Mouse (Mus musculus): ENCODE results near the gene Sox5. TPM values are rescaled to one million over a fixed set of nuclear protein-coding genes. Genes with fewer than 3 reads are reported as not detected.

Gene Sox5
- polyA plus RNA-seq, 1 experiment from 2014 or later = 4.2 TPM

- H3K9me3 ChIP-seq (replicated peaks) = no peaks in the 10 kb centered on the region
- H3K4me3 ChIP-seq (replicated peaks) = no peak overlapping the region
- no peak overlapping the region for H3K4me2 ChIP-seq
- no peaks in the 10 kb centered on the region for H3K36me3 ChIP-seq (replicated peaks)
- H3K27ac ChIP-seq (replicated peaks) = no peak overlapping the region
- WGBS (ENCODE audit: insufficient replicate concordance) = 49% methylated on average over 7 of the region's 7 CpGs
- H3K4me1 ChIP-seq (replicated peaks) = peaks cover under 1% of the 10 kb centered on the region; the same call in 1 of the 2 replicates
- H3K27me3 ChIP-seq = no peaks in the 10 kb centered on the region
- no peak for ATAC-seq (ENCODE audit: insufficient read depth)
- no peak overlapping the region for H3K9ac ChIP-seq
Observed at GRCm38 (mm10) chr6:144750197-144750596, 31.6 kb downstream of the Sox5 start.

GRCm38 (mm10) chr6:144746436-144746835 lies 35.3 kb downstream of the Sox5 start:
- no peak overlapping the region for H3K4me2 ChIP-seq
- no peak for ATAC-seq (ENCODE audit: insufficient read depth)
- H3K9me3 ChIP-seq (replicated peaks) = no peaks in the 10 kb centered on the region
- no peak overlapping the region for H3K9ac ChIP-seq
- no peak overlapping the region for H3K27ac ChIP-seq (replicated peaks)
- H3K27me3 ChIP-seq = no peaks in the 10 kb centered on the region
- 74% methylated on average over 10 of the region's 10 CpGs for WGBS (ENCODE audit: insufficient replicate concordance)
- H3K4me1 ChIP-seq (replicated peaks) = no peaks in the 10 kb centered on the region
- no peak overlapping the region for H3K4me3 ChIP-seq (replicated peaks)
- H3K36me3 ChIP-seq (replicated peaks) = no peaks in the 10 kb centered on the region

- Histone ChIP-seq H3K9me3 (replicated peaks) (no peaks in the 10 kb centered on the region), H3K27ac (replicated peaks) (no peak overlapping the region), H3K36me3 (replicated peaks) (no peaks in the 10 kb centered on the region), H3K27me3 (no peaks in the 10 kb centered on the region), H3K4me3 (replicated peaks) (no peak overlapping the region), H3K9ac (no peak overlapping the region), H3K4me2 (no peak overlapping the region), H3K4me1 (replicated peaks) (no peaks in the 10 kb centered on the region)
- WGBS (ENCODE audit: insufficient replicate concordance) = 28% methylated on average over 3 of the region's 3 CpGs
- no peak for ATAC-seq (ENCODE audit: insufficient read depth)
Observed at GRCm38 (mm10) chr6:144742559-144742958, 39.2 kb downstream of the Sox5 start.

- Histone ChIP-seq H3K4me1 (replicated peaks) (no peaks in the 10 kb centered on the region), H3K9me3 (replicated peaks) (no peaks in the 10 kb centered on the region), H3K9ac (no peak overlapping the region), H3K4me3 (replicated peaks) (no peak overlapping the region), H3K4me2 (no peak overlapping the region), H3K36me3 (replicated peaks) (no peaks in the 10 kb centered on the region), H3K27me3 (no peaks in the 10 kb centered on the region), H3K27ac (replicated peaks) (no peak overlapping the region)
- 44% methylated on average over 3 of the region's 3 CpGs for WGBS (ENCODE audit: insufficient replicate concordance)
- ATAC-seq (ENCODE audit: insufficient read depth) = peak; percentile 34
Observed at GRCm38 (mm10) chr6:144741080-144741655, 40.6 kb downstream of the Sox5 start.

- no peak overlapping the region for H3K4me3 ChIP-seq (replicated peaks)
- H3K4me1 ChIP-seq (replicated peaks) = no peaks in the 10 kb centered on the region
- no peak for ATAC-seq (ENCODE audit: insufficient read depth)
- no peaks in the 10 kb centered on the region for H3K36me3 ChIP-seq (replicated peaks)
- H3K9ac ChIP-seq = no peak overlapping the region
- H3K4me2 ChIP-seq = no peak overlapping the region
- no peaks in the 10 kb centered on the region for H3K9me3 ChIP-seq (replicated peaks)
- 36% methylated on average over 3 of the region's 3 CpGs for WGBS (ENCODE audit: insufficient replicate concordance)
- H3K27ac ChIP-seq (replicated peaks) = no peak overlapping the region
- H3K27me3 ChIP-seq = no peaks in the 10 kb centered on the region
Observed at GRCm38 (mm10) chr6:144740343-144740742, 41.4 kb downstream of the Sox5 start.

- H3K36me3 ChIP-seq (replicated peaks) = no peaks in the 10 kb centered on the region
- 61% methylated on average over 2 of the region's 2 CpGs for WGBS (ENCODE audit: insufficient replicate concordance)
- no peaks in the 10 kb centered on the region for H3K27me3 ChIP-seq
- ATAC-seq (ENCODE audit: insufficient read depth) = no peak
- H3K9ac ChIP-seq = no peak overlapping the region
- H3K9me3 ChIP-seq (replicated peaks) = no peaks in the 10 kb centered on the region
- no peak overlapping the region for H3K27ac ChIP-seq (replicated peaks)
- no peak overlapping the region for H3K4me3 ChIP-seq (replicated peaks)
- H3K4me1 ChIP-seq (replicated peaks) = no peaks in the 10 kb centered on the region
- H3K4me2 ChIP-seq = no peak overlapping the region
Observed at GRCm38 (mm10) chr6:144739753-144740152, 42.0 kb downstream of the Sox5 start.

- Histone ChIP-seq H3K4me3 (replicated peaks) (no peak overlapping the region), H3K27me3 (no peaks in the 10 kb centered on the region), H3K9ac (no peak overlapping the region), H3K9me3 (replicated peaks) (no peaks in the 10 kb centered on the region), H3K36me3 (replicated peaks) (no peaks in the 10 kb centered on the region), H3K27ac (replicated peaks) (no peak overlapping the region), H3K4me1 (replicated peaks) (no peaks in the 10 kb centered on the region), H3K4me2 (no peak overlapping the region)
- WGBS (ENCODE audit: insufficient replicate concordance) = 67% methylated on average over 5 of the region's 5 CpGs
- no peak for ATAC-seq (ENCODE audit: insufficient read depth)
Observed at GRCm38 (mm10) chr6:144737786-144738185, 44.0 kb downstream of the Sox5 start.

GRCm38 (mm10) chr6:144731251-144731970 lies 50.4 kb downstream of the Sox5 start:
- Histone ChIP-seq H3K27ac (replicated peaks) (no peak overlapping the region), H3K9me3 (replicated peaks) (no peaks in the 10 kb centered on the region), H3K4me1 (replicated peaks) (no peaks in the 10 kb centered on the region), H3K4me2 (no peak overlapping the region), H3K36me3 (replicated peaks) (no peaks in the 10 kb centered on the region), H3K27me3 (no peaks in the 10 kb centered on the region), H3K9ac (no peak overlapping the region), H3K4me3 (replicated peaks) (no peak overlapping the region)
- 51% methylated on average over 10 of the region's 10 CpGs for WGBS (ENCODE audit: insufficient replicate concordance)
- ATAC-seq (ENCODE audit: insufficient read depth) = no peak

- no peak overlapping the region for H3K27ac ChIP-seq (replicated peaks)
- H3K9me3 ChIP-seq (replicated peaks) = no peaks in the 10 kb centered on the region
- no peak overlapping the region for H3K9ac ChIP-seq
- no peak overlapping the region for H3K4me3 ChIP-seq (replicated peaks)
- no peaks in the 10 kb centered on the region; the same call in 1 of the 2 replicates for H3K4me1 ChIP-seq (replicated peaks)
- no peak for ATAC-seq (ENCODE audit: insufficient read depth)
- H3K36me3 ChIP-seq (replicated peaks) = no peaks in the 10 kb centered on the region
- H3K27me3 ChIP-seq = no peaks in the 10 kb centered on the region
- H3K4me2 ChIP-seq = no peak overlapping the region
- 31% methylated on average over 12 of the region's 12 CpGs for WGBS (ENCODE audit: insufficient replicate concordance)
Observed at GRCm38 (mm10) chr6:144723530-144724144, 58.1 kb downstream of the Sox5 start.

GRCm38 (mm10) chr6:144723024-144723423 lies 58.8 kb downstream of the Sox5 start:
- Histone ChIP-seq H3K4me2 (no peak overlapping the region), H3K4me1 (replicated peaks) (no peaks in the 10 kb centered on the region; the same call in 1 of the 2 replicates), H3K9ac (no peak overlapping the region), H3K9me3 (replicated peaks) (no peaks in the 10 kb centered on the region), H3K4me3 (replicated peaks) (no peak overlapping the region), H3K27ac (replicated peaks) (no peak overlapping the region), H3K27me3 (no peaks in the 10 kb centered on the region), H3K36me3 (replicated peaks) (no peaks in the 10 kb centered on the region)
- no peak for ATAC-seq (ENCODE audit: insufficient read depth)
- 60% methylated on average over 5 of the region's 5 CpGs for WGBS (ENCODE audit: insufficient replicate concordance)

GRCm38 (mm10) chr6:144720846-144721245 lies 60.9 kb downstream of the Sox5 start:
- no peak overlapping the region for H3K9ac ChIP-seq
- H3K27me3 ChIP-seq = no peaks in the 10 kb centered on the region
- H3K27ac ChIP-seq (replicated peaks) = no peak overlapping the region
- no peaks in the 10 kb centered on the region; the same call in 1 of the 2 replicates for H3K4me1 ChIP-seq (replicated peaks)
- H3K9me3 ChIP-seq (replicated peaks) = no peaks in the 10 kb centered on the region
- H3K4me3 ChIP-seq (replicated peaks) = no peak overlapping the region
- WGBS (ENCODE audit: insufficient replicate concordance) = 85% methylated on average over 13 of the region's 13 CpGs
- no peak for ATAC-seq (ENCODE audit: insufficient read depth)
- no peaks in the 10 kb centered on the region for H3K36me3 ChIP-seq (replicated peaks)
- H3K4me2 ChIP-seq = no peak overlapping the region

Data from liver, embryonic 15.5 days (tissue).